Mouse (Mus musculus) CH12.LX (cell line): ENCODE data around the gene Zfp605.

Experiments used
- BHLHE40 ChIP-seq: IDR thresholded peaks from 2 replicates; pipeline ENCODE4 v1.6.1; 2011; ENCODE audit warnings: mild to moderate bottlenecking, low read depth, low read length, improper control_type of control experiment
- CTCF ChIP-seq, 2 experiments: IDR thresholded peaks in 1 of 2; conservative IDR thresholded peaks in 1 of 2; 2 replicates each; pipeline ENCODE4 v1.5.1; 2011 to 2012; ENCODE audit warnings: low read depth in 2 of 2, low read length in 2 of 2, improper control_type of control experiment in 1 of 2, inconsistent platforms in 1 of 2, mild to moderate bottlenecking in 1 of 2, moderate library complexity in 1 of 2
- E2F4 ChIP-seq: IDR thresholded peaks from 2 replicates; pipeline ENCODE4 v1.6.1; 2011; ENCODE audit warnings: low read depth, low read length, improper control_type of control experiment; ENCODE audit not compliant: insufficient replicate concordance
- EP300 ChIP-seq: IDR thresholded peaks from 2 replicates; pipeline ENCODE4 v1.6.1; 2011; ENCODE audit warnings: low read length, improper control_type of control experiment
- USF2 ChIP-seq: conservative IDR thresholded peaks from 2 replicates; pipeline ENCODE4 v1.6.1; 2011; ENCODE audit warnings: low read depth, low read length, improper control_type of control experiment

- no peak for TF ChIP-seq E2F4
- peak; percentile 60 for TF ChIP-seq BHLHE40
- TF ChIP-seq USF2 = no peak
- no peak for TF ChIP-seq CTCF (conservative IDR thresholded peaks at IDR 0.05 in 1 of 2, IDR thresholded peaks at IDR 0.05 in 1 of 2; ENCODE audit: low read depth in 2 of 2, low read length in 2 of 2)
- TF ChIP-seq EP300 = no peak
Observed at GRCm38 (mm10) chr5:110135293-110136086, 25.6 kb downstream of the Zfp605 start, which contains the start of gene Chfr.
